Mouse (Mus musculus): ENCODE results near the gene Mettl21a. TPM values are rescaled to one million over a fixed set of nuclear protein-coding genes. Genes with fewer than 3 reads are reported as not detected.

Mettl21a gene
- polyA plus RNA-seq, 1 experiment from 2014 or later, result 17.9 TPM

- Histone ChIP-seq H3K9ac (ENCODE audit: low read length) (peak overlapping the region; percentile 89), H3K9me3 (ENCODE audit: control insufficient read depth, low read length) (no peaks in the 10 kb centered on the region), H3K27ac (ENCODE audit: low read depth, low read length) (peak overlapping the region; percentile 91), H3K4me3 (ENCODE audit: low read depth, low read length) (peak overlapping the region; percentile 68), H3K27me3 (ENCODE audit: control insufficient read depth, insufficient read depth, low read length) (no peaks in the 10 kb centered on the region), H3K4me2 (ENCODE audit: low read depth) (peak overlapping the region; percentile 86), H3K4me1 (ENCODE audit: control insufficient read depth, insufficient read depth, low read length) (peaks cover 9% of the 10 kb centered on the region; the same call in 1 of the 2 replicates), H3K36me3 (ENCODE audit: control insufficient read depth, insufficient read depth, low read length) (no peaks in the 10 kb centered on the region)
- DNase-seq (ENCODE audit: low spot score) (peak; percentile 91), ATAC-seq (ENCODE audit: insufficient read depth, low FRiP score, low TSS enrichment) (peak; percentile 87)
- under 1% methylated on average over 15 of the region's 15 CpGs for WGBS
Observed at GRCm38 (mm10) chr1:64617715-64617984, 608 bp upstream of the Mettl21a start.

DNA sequence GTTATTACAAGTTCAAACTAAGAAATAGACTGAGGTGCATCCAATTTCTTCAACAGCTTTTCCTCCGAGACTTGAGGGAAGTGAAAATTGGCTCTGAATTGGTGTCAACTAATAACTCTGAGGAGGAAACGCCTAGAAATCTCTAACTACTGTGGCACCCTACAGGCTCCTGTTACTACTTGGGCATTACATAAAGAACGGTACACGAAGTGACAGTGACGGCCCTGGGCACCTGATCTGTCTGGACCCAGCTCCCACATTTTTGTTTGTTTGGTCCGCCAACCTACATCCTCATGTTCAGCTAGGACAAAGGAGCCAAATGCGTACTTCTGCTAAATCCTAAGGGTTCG lies 536 bp downstream of the Mettl21a start:
- WGBS, result 9% methylated on average over 8 of the region's 8 CpGs
- no peak for DNase-seq (ENCODE audit: low spot score)
- Histone ChIP-seq H3K36me3 (ENCODE audit: control insufficient read depth, insufficient read depth, low read length) (peaks cover 2% of the 10 kb centered on the region; the same call in 1 of the 2 replicates), H3K9me3 (ENCODE audit: control insufficient read depth, low read length) (no peaks in the 10 kb centered on the region), H3K4me1 (ENCODE audit: control insufficient read depth, insufficient read depth, low read length) (peaks cover 9% of the 10 kb centered on the region; the same call in 1 of the 2 replicates), H3K27me3 (ENCODE audit: control insufficient read depth, insufficient read depth, low read length) (no peaks in the 10 kb centered on the region), H3K4me3 (ENCODE audit: low read depth, low read length) (peak overlapping the region; percentile 68), H3K27ac (ENCODE audit: low read depth, low read length) (peak overlapping the region; percentile 91), H3K4me2 (ENCODE audit: low read depth) (peak overlapping the region; percentile 86), H3K9ac (ENCODE audit: low read length) (peak overlapping the region; percentile 89)
- peak; percentile 33; the same call in 1 of the 2 replicates for ATAC-seq (ENCODE audit: insufficient read depth, low FRiP score, low TSS enrichment)

DNA sequence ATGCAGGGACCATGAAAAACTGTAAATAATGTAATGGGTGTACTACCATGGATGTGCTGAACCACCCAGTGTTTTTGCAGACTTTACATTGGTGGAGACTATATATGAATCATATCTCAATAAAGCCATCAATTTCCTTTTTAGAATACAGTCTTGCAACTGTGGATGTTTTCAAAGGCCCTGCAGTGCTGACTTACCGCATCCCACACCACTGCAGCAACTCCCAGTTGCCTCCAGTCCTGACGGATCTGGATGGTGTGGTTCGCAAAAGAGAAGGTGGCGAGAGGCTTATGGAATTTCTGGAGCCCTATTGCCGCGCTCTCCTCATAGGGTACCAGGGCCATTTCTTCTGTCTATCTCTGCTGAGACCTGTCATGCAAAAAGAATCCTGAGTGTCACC lies 966 bp downstream of the Mettl21a start:
- Histone ChIP-seq H3K4me1 (ENCODE audit: control insufficient read depth, insufficient read depth, low read length) (peaks cover 9% of the 10 kb centered on the region; the same call in 1 of the 2 replicates), H3K9ac (ENCODE audit: low read length) (peak overlapping the region; percentile 48), H3K4me2 (ENCODE audit: low read depth) (peak overlapping the region; percentile 86), H3K9me3 (ENCODE audit: control insufficient read depth, low read length) (no peaks in the 10 kb centered on the region), H3K4me3 (ENCODE audit: low read depth, low read length) (peak overlapping the region; percentile 68), H3K27ac (ENCODE audit: low read depth, low read length) (no peak overlapping the region), H3K36me3 (ENCODE audit: control insufficient read depth, insufficient read depth, low read length) (peaks cover 2% of the 10 kb centered on the region; the same call in 1 of the 2 replicates), H3K27me3 (ENCODE audit: control insufficient read depth, insufficient read depth, low read length) (no peaks in the 10 kb centered on the region)
- ATAC-seq (ENCODE audit: insufficient read depth, low FRiP score, low TSS enrichment) (no peak), DNase-seq (ENCODE audit: low spot score) (no peak)
- WGBS, result 79% methylated on average over 6 of the region's 6 CpGs

DNA sequence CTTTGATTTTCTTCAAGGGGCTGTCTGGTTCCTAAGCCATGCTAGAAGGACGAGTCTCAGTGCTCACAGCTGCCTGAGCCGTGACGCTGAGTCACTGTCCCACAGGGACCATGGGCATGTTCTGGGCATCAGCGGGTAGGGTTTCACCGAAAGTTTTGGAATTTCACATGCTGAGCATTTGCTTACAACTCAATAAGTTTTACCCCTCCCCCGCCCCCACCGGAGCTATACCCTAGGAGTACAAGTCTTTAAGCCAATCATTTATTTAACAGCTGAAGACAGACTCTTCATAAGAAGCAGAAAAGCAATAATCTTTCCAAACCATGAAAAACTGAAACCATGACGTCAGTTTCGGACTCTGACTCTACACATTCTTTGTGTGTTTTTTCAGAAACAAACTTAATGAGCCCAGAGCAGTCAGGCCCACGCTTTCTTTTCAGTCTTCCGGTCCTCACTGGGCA lies 1.5 kb downstream of the Mettl21a start:
- DNase-seq (ENCODE audit: low spot score), result no peak

GRCm38 (mm10) chr1:64614801-64615345 lies 2.2 kb downstream of the Mettl21a start:
- no peak for DNase-seq (ENCODE audit: low spot score)
- Histone ChIP-seq H3K27me3 (ENCODE audit: control insufficient read depth, insufficient read depth, low read length) (no peaks in the 10 kb centered on the region), H3K4me1 (ENCODE audit: control insufficient read depth, insufficient read depth, low read length) (peaks cover 9% of the 10 kb centered on the region; the same call in 1 of the 2 replicates), H3K9ac (ENCODE audit: low read length) (no peak overlapping the region), H3K27ac (ENCODE audit: low read depth, low read length) (no peak overlapping the region), H3K4me2 (ENCODE audit: low read depth) (no peak overlapping the region), H3K36me3 (ENCODE audit: control insufficient read depth, insufficient read depth, low read length) (peaks cover 2% of the 10 kb centered on the region; the same call in 1 of the 2 replicates), H3K9me3 (ENCODE audit: control insufficient read depth, low read length) (no peaks in the 10 kb centered on the region), H3K4me3 (ENCODE audit: low read depth, low read length) (no peak overlapping the region)
- no peak for ATAC-seq (ENCODE audit: insufficient read depth, low FRiP score, low TSS enrichment)
- 89% methylated on average over 10 of the region's 10 CpGs for WGBS

More for the DNA sequence above, 1.5 kb downstream of the Mettl21a start:
- H3K9ac ChIP-seq (ENCODE audit: low read length), result no peak overlapping the region
- no peak overlapping the region for H3K4me3 ChIP-seq (ENCODE audit: low read depth, low read length)
- H3K27ac ChIP-seq (ENCODE audit: low read depth, low read length), result no peak overlapping the region
- peaks cover 2% of the 10 kb centered on the region; the same call in 1 of the 2 replicates for H3K36me3 ChIP-seq (ENCODE audit: control insufficient read depth, insufficient read depth, low read length)
- WGBS, result 91% methylated on average over 11 of the region's 11 CpGs
- H3K4me1 ChIP-seq (ENCODE audit: control insufficient read depth, insufficient read depth, low read length), result peaks cover 9% of the 10 kb centered on the region; the same call in 1 of the 2 replicates
- H3K4me2 ChIP-seq (ENCODE audit: low read depth), result no peak overlapping the region
- H3K27me3 ChIP-seq (ENCODE audit: control insufficient read depth, insufficient read depth, low read length), result no peaks in the 10 kb centered on the region
- H3K9me3 ChIP-seq (ENCODE audit: control insufficient read depth, low read length), result no peaks in the 10 kb centered on the region
- ATAC-seq (ENCODE audit: insufficient read depth, low FRiP score, low TSS enrichment), result no peak

- Histone ChIP-seq H3K4me3 (ENCODE audit: low read depth, low read length) (no peak overlapping the region), H3K27me3 (ENCODE audit: control insufficient read depth, insufficient read depth, low read length) (no peaks in the 10 kb centered on the region), H3K4me2 (ENCODE audit: low read depth) (no peak overlapping the region), H3K4me1 (ENCODE audit: control insufficient read depth, insufficient read depth, low read length) (peaks cover 9% of the 10 kb centered on the region; the same call in 1 of the 2 replicates), H3K36me3 (ENCODE audit: control insufficient read depth, insufficient read depth, low read length) (peaks cover 2% of the 10 kb centered on the region; the same call in 1 of the 2 replicates), H3K9ac (ENCODE audit: low read length) (no peak overlapping the region), H3K27ac (ENCODE audit: low read depth, low read length) (no peak overlapping the region), H3K9me3 (ENCODE audit: control insufficient read depth, low read length) (no peaks in the 10 kb centered on the region)
- DNase-seq (ENCODE audit: low spot score) (no peak), ATAC-seq (ENCODE audit: insufficient read depth, low FRiP score, low TSS enrichment) (no peak)
- 92% methylated on average over 9 of the region's 9 CpGs for WGBS
Observed at GRCm38 (mm10) chr1:64614311-64614710, 2.7 kb downstream of the Mettl21a start.

DNA sequence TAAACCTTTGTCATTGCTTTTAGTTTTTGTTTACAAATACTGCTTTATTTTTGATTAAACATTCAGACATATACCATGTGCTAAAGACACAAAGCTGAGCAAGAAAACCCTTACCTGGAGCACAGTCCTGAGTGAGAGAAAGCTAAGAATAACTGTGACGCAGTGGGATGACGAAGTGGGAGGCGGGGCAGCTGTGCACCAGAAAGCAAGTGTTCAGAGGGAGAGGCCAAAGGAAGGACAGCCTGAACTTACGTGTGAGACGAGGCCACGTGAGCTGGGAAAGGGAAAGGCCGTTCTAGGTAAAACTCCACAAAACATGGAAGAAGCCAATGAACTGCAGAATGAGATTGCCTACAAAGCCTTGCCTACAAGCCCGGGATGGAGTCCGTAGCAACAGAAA lies 7.1 kb downstream of the Mettl21a start:
- DNase-seq (ENCODE audit: low spot score), result no peak
- 90% methylated on average over 9 of the region's 9 CpGs for WGBS
- peaks cover 6% of the 10 kb centered on the region for H3K36me3 ChIP-seq (ENCODE audit: control insufficient read depth, insufficient read depth, low read length)

GRCm38 (mm10) chr1:64609145-64609544 lies 7.9 kb downstream of the Mettl21a start:
- Histone ChIP-seq H3K36me3 (ENCODE audit: control insufficient read depth, insufficient read depth, low read length) (peaks cover 6% of the 10 kb centered on the region), H3K4me1 (ENCODE audit: control insufficient read depth, insufficient read depth, low read length) (no peaks in the 10 kb centered on the region), H3K27me3 (ENCODE audit: control insufficient read depth, insufficient read depth, low read length) (no peaks in the 10 kb centered on the region), H3K4me3 (ENCODE audit: low read depth, low read length) (no peak overlapping the region), H3K9me3 (ENCODE audit: control insufficient read depth, low read length) (no peaks in the 10 kb centered on the region), H3K4me2 (ENCODE audit: low read depth) (no peak overlapping the region), H3K27ac (ENCODE audit: low read depth, low read length) (no peak overlapping the region), H3K9ac (ENCODE audit: low read length) (no peak overlapping the region)
- 89% methylated on average over 4 of the region's 4 CpGs for WGBS
- DNase-seq (ENCODE audit: low spot score) (no peak), ATAC-seq (ENCODE audit: insufficient read depth, low FRiP score, low TSS enrichment) (no peak)

More for the DNA sequence above, 7.1 kb downstream of the Mettl21a start:
- ATAC-seq (ENCODE audit: insufficient read depth, low FRiP score, low TSS enrichment), result no peak
- Histone ChIP-seq H3K9ac (ENCODE audit: low read length) (no peak overlapping the region), H3K27me3 (ENCODE audit: control insufficient read depth, insufficient read depth, low read length) (no peaks in the 10 kb centered on the region), H3K4me3 (ENCODE audit: low read depth, low read length) (no peak overlapping the region), H3K27ac (ENCODE audit: low read depth, low read length) (no peak overlapping the region), H3K9me3 (ENCODE audit: control insufficient read depth, low read length) (no peaks in the 10 kb centered on the region), H3K4me1 (ENCODE audit: control insufficient read depth, insufficient read depth, low read length) (no peaks in the 10 kb centered on the region), H3K4me2 (ENCODE audit: low read depth) (no peak overlapping the region)

DNA sequence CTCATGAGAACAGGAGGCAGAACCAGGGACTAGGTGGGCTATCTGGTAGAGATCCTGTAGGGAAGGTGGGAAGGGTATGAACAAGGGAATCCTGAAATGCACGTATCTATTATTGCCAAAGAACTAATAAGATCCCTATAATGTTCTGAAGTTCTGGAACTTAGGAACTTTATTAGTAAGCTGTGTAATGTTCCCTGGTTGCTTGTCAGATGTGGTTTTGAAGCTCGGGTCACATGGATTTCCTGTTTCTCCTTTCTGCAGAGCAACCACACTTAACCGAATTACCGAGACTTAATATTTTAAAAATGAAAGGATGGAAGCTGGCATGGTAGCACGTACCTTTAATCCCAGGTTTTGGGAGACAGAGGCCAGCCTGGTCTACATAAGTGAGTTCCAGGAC lies 13.7 kb downstream of the Mettl21a start:
- no peaks in the 10 kb centered on the region for H3K27me3 ChIP-seq (ENCODE audit: control insufficient read depth, insufficient read depth, low read length)
- 96% methylated on average over 5 of the region's 5 CpGs for WGBS
- peaks cover 4% of the 10 kb centered on the region for H3K36me3 ChIP-seq (ENCODE audit: control insufficient read depth, insufficient read depth, low read length)
- no peaks in the 10 kb centered on the region for H3K9me3 ChIP-seq (ENCODE audit: control insufficient read depth, low read length)
- H3K9ac ChIP-seq (ENCODE audit: low read length), result no peak overlapping the region
- no peaks in the 10 kb centered on the region for H3K4me1 ChIP-seq (ENCODE audit: control insufficient read depth, insufficient read depth, low read length)
- no peak overlapping the region for H3K27ac ChIP-seq (ENCODE audit: low read depth, low read length)
- ATAC-seq (ENCODE audit: insufficient read depth, low FRiP score, low TSS enrichment) (no peak), DNase-seq (ENCODE audit: low spot score) (no peak)
- H3K4me2 ChIP-seq (ENCODE audit: low read depth), result no peak overlapping the region
- no peak overlapping the region for H3K4me3 ChIP-seq (ENCODE audit: low read depth, low read length)

All from neural tube, embryonic 11.5 days (tissue).